15 mouse cellular contexts compared by ENCODE assay signal in the genomic region with DNA sequence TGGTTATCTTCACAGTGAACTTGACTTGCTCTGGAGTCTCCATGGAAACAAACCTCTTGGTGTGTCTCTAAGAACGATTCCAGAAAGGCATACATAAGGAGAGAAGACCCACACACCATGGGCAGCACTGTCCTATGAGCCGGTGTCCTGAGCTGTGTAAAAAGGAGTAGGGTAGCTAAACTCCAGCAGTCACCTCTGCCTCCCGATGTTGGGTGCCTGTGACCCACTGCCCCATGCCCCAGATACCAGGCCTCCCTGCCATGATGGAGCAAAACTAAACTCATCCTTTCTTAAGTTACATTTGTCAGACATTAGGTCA.
A peak's percentile ranks its signal among the peaks of the same experiment; 100 is the strongest.
DNase-seq lines count a peak whose midpoint lies in the region; ATAC-seq lines count a peak whose summit lies in the region.
"Had no signal": no experiment of that assay in that cellular context is flagged by ENCODE, and none has a peak within 500 bp of the region (broad histone marks: within the 10 kb centered on the region; RNA-seq: fewer than 3 reads in every experiment).

No protein-coding gene starts in this region.

- H3K9ac ChIP-seq in embryonic facial prominence, embryonic 12.5 days = no peak overlapping the region
- H3K9ac ChIP-seq in hindbrain, embryonic 12.5 days = no peak overlapping the region
- H3K9ac ChIP-seq in midbrain, embryonic 14.5 days (replicated peaks; ENCODE audit: low read length) = no peak overlapping the region
- H3K9ac ChIP-seq in heart, embryonic 12.5 days = no peak overlapping the region
- H3K9ac ChIP-seq: liver, embryonic 14.5 days had no signal

- no peak overlapping the region for H3K4me3 ChIP-seq in embryonic facial prominence, embryonic 12.5 days
- no peak overlapping the region for H3K4me3 ChIP-seq in hindbrain, embryonic 12.5 days
- no peak overlapping the region for H3K4me3 ChIP-seq in midbrain, embryonic 14.5 days (replicated peaks; ENCODE audit: low read depth, low read length)
- H3K4me3 ChIP-seq in heart, embryonic 12.5 days = no peak overlapping the region
- H3K4me3 ChIP-seq: layer of hippocampus, adult 2 months; myocyte had no signal

- DNase-seq in brain, adult 2 months (ENCODE audit: low read depth, low spot score) = peak; percentile 33
- no peak for DNase-seq in midbrain, embryonic 14.5 days
- DNase-seq in heart, postnatal 14 days = no peak
- no peak for DNase-seq in ovary, postnatal 10 days (ENCODE audit: low spot score)
- DNase-seq in right cerebral cortex, adult 2 months (ENCODE audit: low spot score in 2 of 2) = no peak
- DNase-seq: adrenal gland, adult 2 months; gastrocnemius, postnatal 25 days; kidney, adult 2 months had no signal

- H3K36me3 ChIP-seq in embryonic facial prominence, embryonic 12.5 days = no peaks in the 10 kb centered on the region
- no peaks in the 10 kb centered on the region for H3K36me3 ChIP-seq in hindbrain, embryonic 12.5 days
- H3K36me3 ChIP-seq in midbrain, embryonic 14.5 days (ENCODE audit: control insufficient read depth, insufficient read depth, low read length) = no peaks in the 10 kb centered on the region
- H3K36me3 ChIP-seq in heart, embryonic 12.5 days = no peaks in the 10 kb centered on the region

- ATAC-seq in embryonic facial prominence, embryonic 12.5 days (ENCODE audit: insufficient number of reproducible peaks, insufficient read depth, low FRiP score, low TSS enrichment) = 0 out of 2 replicates have a peak, but pooled peaks have one; percentile 31
- 0 out of 2 replicates have a peak, but pooled peaks have one; percentile 5 for ATAC-seq in hindbrain, embryonic 12.5 days (ENCODE audit: low FRiP score)
- ATAC-seq in midbrain, embryonic 14.5 days (ENCODE audit: low FRiP score, low TSS enrichment) = no peak
- no peak for ATAC-seq in heart, embryonic 12.5 days (ENCODE audit: insufficient number of reproducible peaks, low FRiP score)

- 0 out of 2 replicates have a peak, but pooled peaks cover 5% of the 10 kb centered on the region for H3K4me1 ChIP-seq in embryonic facial prominence, embryonic 12.5 days
- peaks cover 23% of the 10 kb centered on the region for H3K4me1 ChIP-seq in hindbrain, embryonic 12.5 days
- peaks cover 21% of the 10 kb centered on the region for H3K4me1 ChIP-seq in midbrain, embryonic 14.5 days (ENCODE audit: control insufficient read depth, insufficient read depth, low read length)
- H3K4me1 ChIP-seq in heart, embryonic 12.5 days (replicated peaks) = no peaks in the 10 kb centered on the region

- WGBS in embryonic facial prominence, embryonic 12.5 days = 73% methylated on average over 3 of the region's 3 CpGs
- 65% methylated on average over 3 of the region's 3 CpGs for WGBS in hindbrain, embryonic 12.5 days
- 41% methylated on average over 3 of the region's 3 CpGs for WGBS in midbrain, embryonic 14.5 days
- 70% methylated on average over 3 of the region's 3 CpGs for WGBS in heart, embryonic 12.5 days

- no peaks in the 10 kb centered on the region for H3K27me3 ChIP-seq in embryonic facial prominence, embryonic 12.5 days
- no peaks in the 10 kb centered on the region for H3K27me3 ChIP-seq in hindbrain, embryonic 12.5 days
- no peaks in the 10 kb centered on the region for H3K27me3 ChIP-seq in midbrain, embryonic 14.5 days (ENCODE audit: control insufficient read depth, insufficient read depth, low read length)
- H3K27me3 ChIP-seq in heart, embryonic 12.5 days (replicated peaks) = no peaks in the 10 kb centered on the region

- H3K9me3 ChIP-seq in embryonic facial prominence, embryonic 12.5 days = no peaks in the 10 kb centered on the region
- no peaks in the 10 kb centered on the region for H3K9me3 ChIP-seq in hindbrain, embryonic 12.5 days (replicated peaks)
- no peaks in the 10 kb centered on the region for H3K9me3 ChIP-seq in midbrain, embryonic 14.5 days (ENCODE audit: control insufficient read depth, low read length)
- no peaks in the 10 kb centered on the region for H3K9me3 ChIP-seq in heart, embryonic 12.5 days (replicated peaks)

- no peak overlapping the region for H3K4me2 ChIP-seq in embryonic facial prominence, embryonic 12.5 days (replicated peaks)
- H3K4me2 ChIP-seq in hindbrain, embryonic 12.5 days (replicated peaks) = no peak overlapping the region
- H3K4me2 ChIP-seq in midbrain, embryonic 14.5 days (ENCODE audit: low read length) = no peak overlapping the region
- no peak overlapping the region for H3K4me2 ChIP-seq in heart, embryonic 12.5 days

- H3K27ac ChIP-seq in embryonic facial prominence, embryonic 12.5 days = no peak overlapping the region; the same call in 1 of the 2 replicates
- peak overlapping the region; percentile 83 for H3K27ac ChIP-seq in hindbrain, embryonic 12.5 days
- peak overlapping the region; percentile 85 for H3K27ac ChIP-seq in midbrain, embryonic 14.5 days (replicated peaks; ENCODE audit: low read depth, low read length)
- H3K27ac ChIP-seq in heart, embryonic 12.5 days (ENCODE audit: poor library complexity, severe bottlenecking) = no peak overlapping the region
- H3K27ac ChIP-seq: layer of hippocampus, adult 2 months; liver, embryonic 14.5 days; macrophage had no signal

- intact Hi-C loops in heart, postnatal 14 days (cut with DNase I) = no loop called here

Comparison
In these comparisons a context has a peak if more than half of its experiments do, and no peak if none do; other contexts are left out.
1. ATAC-seq: peak in embryonic facial prominence, embryonic 12.5 days (single experiment) and hindbrain, embryonic 12.5 days (single experiment); none in midbrain, embryonic 14.5 days (single experiment) and heart, embryonic 12.5 days (single experiment).
2. H3K27ac ChIP-seq: peak in hindbrain, embryonic 12.5 days (single experiment) and midbrain, embryonic 14.5 days (single experiment); none in embryonic facial prominence, embryonic 12.5 days (single experiment) and heart, embryonic 12.5 days (single experiment).